Mouse (Mus musculus): ENCODE measurements around the gene Vmn1r183. TPM values are rescaled to one million over a fixed set of nuclear protein-coding genes. Genes with fewer than 3 reads are reported as not detected.
"Not testable (repeated sequence)": the region's sequence is repeated elsewhere in the genome, so short reads cannot be mapped to it uniquely, and the experiment has no call there.

The Vmn1r183 gene
- under 1 TPM in 1 of 3 experiments, not detected in 2; 0.04 TPM for polyA plus RNA-seq (2017; shearing (Covaris generic))

- ATAC-seq, result no peak
These were observed at the start of gene Vmn1r183 for GRCm38 (mm10) chr7:24052660-24053304. Gene Vmn1r183 (plus strand): TSS chr7:24053254.

GRCm38 (mm10) chr7:24074424-24074823, 21.4 kb downstream of the Vmn1r183 start:
- ATAC-seq, result not testable (repeated sequence)

GRCm38 (mm10) chr7:24081634-24082431, 28.8 kb downstream of the Vmn1r183 start, which contains the start of gene Zfp180:
Gene Zfp180 (plus strand): TSS chr7:24081924.
- peak; percentile 92 for ATAC-seq

GRCm38 (mm10) chr7:24082457-24083235, 29.6 kb downstream of the Vmn1r183 start:
- peak; percentile 11 for ATAC-seq

GRCm38 (mm10) chr7:24086871-24087270, 33.8 kb downstream of the Vmn1r183 start:
- ATAC-seq, result no peak

DNA sequence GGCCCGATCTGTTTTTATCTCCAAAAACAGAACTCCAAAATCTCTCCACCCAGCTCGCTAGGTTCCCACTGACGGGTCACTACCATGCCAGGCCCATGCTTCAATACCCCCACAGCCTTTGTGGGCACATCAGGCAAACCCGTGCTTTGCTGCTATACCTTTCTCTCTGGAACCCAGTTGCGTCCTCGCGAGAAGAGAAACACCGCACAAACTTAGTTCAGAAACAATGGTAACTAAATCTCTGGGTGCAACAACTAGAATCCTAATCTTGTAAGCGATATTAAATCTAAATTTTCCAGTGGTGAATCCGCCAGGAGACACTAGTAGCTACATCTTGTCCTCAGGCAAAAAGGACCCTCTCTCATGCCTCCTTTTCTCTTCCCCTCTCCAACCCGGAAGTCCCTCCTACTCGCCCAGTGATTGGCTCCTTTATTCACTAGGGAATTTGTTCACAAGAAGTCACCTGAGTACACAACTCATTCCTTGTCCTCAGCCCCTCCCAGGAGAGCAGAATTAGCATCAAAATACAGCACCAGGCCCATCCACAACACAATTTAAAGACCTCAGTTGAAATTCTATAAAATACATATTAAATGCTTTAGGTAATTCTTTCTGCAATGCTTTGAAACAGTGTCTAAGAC, 34.6 kb downstream of the Vmn1r183 start:
- ATAC-seq, result no peak

DNA sequence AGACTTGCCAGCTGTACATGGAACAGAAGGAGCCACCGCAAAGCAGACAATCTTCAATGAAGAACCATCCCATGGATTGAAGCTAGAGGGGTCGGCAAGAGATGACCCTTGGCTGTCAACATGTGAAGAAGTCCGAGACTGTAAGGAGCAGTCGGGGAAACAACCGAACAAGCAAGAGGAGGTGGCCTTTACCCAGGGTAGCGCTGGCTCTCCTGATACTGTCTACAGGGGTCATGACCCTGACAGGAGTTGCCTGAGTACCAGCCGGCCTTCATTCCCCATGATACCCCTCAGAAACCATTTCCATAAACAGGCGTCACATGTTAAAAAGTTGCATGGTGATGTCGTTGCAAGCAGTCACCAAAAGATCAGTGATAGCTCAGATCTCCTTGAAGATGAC, 51.3 kb downstream of the Vmn1r183 start:
- ATAC-seq, result no peak

DNA sequence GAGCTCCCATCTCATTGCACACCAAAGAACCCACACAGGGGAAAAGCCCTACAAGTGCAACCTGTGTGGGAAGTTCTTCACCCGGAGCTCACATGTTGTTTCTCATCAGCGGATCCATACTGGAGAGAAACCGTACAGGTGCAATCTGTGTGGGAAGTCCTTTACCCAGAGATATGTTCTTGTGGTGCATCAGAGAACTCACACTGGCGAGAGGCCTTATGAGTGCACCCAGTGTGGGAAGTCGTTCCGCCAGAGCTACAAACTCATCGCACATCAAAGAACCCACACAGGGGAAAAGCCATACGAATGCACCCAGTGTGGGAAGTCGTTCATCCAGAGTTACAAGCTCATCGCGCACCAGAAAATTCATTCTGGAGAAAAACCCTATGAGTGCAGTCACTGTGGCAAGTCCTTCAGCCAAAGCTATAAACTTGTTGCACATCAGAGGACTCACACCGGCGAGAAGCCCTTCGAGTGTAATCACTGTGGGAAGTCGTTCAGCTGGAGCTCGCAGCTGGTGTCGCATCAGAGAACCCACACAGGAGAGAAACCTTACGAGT, 52.2 kb downstream of the Vmn1r183 start:
- ATAC-seq, result no peak

- ATAC-seq, result no peak
These were observed 57.8 kb downstream of the Vmn1r183 start for GRCm38 (mm10) chr7:24110839-24111238.

- ATAC-seq, result no peak
These were observed 58.7 kb downstream of the Vmn1r183 start for GRCm38 (mm10) chr7:24111772-24112155.

DNA sequence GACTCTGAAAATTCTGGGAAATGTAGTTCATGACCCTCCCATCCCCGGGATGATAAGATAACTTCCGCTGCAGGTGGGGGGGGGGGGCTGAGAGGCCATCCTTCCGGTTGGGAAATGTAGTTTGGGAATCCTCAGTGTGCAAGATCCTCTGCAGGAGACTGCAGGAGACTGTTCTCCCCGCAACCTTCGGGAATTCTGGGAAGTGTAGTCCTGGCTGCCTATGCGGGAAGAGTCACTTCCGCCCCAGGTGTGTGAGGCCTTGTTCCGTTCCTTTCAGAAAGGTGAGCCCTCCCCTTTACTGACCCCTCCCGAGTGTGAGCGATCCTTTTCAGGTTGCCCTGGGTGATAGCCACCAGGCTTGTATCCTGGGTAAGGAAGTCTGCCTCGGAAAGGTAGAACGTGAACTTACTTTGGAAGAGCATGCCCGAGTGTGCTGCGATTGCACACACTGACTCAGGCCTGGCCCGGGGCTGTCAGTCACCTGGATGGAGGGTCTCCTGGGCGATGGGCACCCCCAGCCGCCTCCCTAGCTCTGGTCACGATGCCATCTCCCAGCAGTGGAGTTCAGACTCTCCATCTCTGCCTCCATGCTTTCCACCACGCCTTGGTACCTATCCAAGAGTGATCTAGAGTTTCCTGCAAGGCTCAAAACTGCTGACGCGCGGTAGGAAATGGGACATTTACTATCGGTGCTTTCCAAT, 59.3 kb downstream of the Vmn1r183 start, which contains the start of gene Zfp112:
Zfp112 (plus strand) TSS at position 159 of the 701 bp plus-strand sequence.
- ATAC-seq, result no peak

GRCm38 (mm10) chr7:24113001-24113400, 59.9 kb downstream of the Vmn1r183 start:
- ATAC-seq, result no peak

Other genes with a start within 250 kb of the Vmn1r183 start
- gene Vmn1r175, start 242.6 kb upstream of the Vmn1r183 start, polyA plus RNA-seq (2017; shearing (Covaris generic)), result not detected
- not detected for gene Vmn1r176, start 215.9 kb upstream of the Vmn1r183 start, polyA plus RNA-seq (2017; shearing (Covaris generic))
- gene Vmn1r177, start 186.8 kb upstream of the Vmn1r183 start, polyA plus RNA-seq (2017; shearing (Covaris generic)), result not detected
- not detected for gene Vmn1r178, start 161.2 kb upstream of the Vmn1r183 start, polyA plus RNA-seq (2017; shearing (Covaris generic))
- gene Vmn1r179, start 126.3 kb upstream of the Vmn1r183 start, polyA plus RNA-seq (2017; shearing (Covaris generic)), result not detected
- gene Vmn1r180, start 102.6 kb upstream of the Vmn1r183 start, polyA plus RNA-seq (2017; shearing (Covaris generic)), result not detected
- gene Vmn1r181, start 78.6 kb upstream of the Vmn1r183 start, polyA plus RNA-seq (2017; shearing (Covaris generic)), result not detected
- not detected for gene V1rd19, start 51.6 kb upstream of the Vmn1r183 start, polyA plus RNA-seq (2017; shearing (Covaris generic))
- 10 to 100 TPM; 13.6 to 19.9 (median 17.2) TPM for gene Zfp180, start 28.7 kb downstream of the Vmn1r183 start, polyA plus RNA-seq (2017; shearing (Covaris generic))
- 1 to 10 TPM in 1 of 3 experiments, under 1 TPM in 2; 0.44 to 1.1 (median 0.58) TPM for gene Zfp112, start 59.1 kb downstream of the Vmn1r183 start, polyA plus RNA-seq (2017; shearing (Covaris generic))
- 10 to 100 TPM; 14.7 to 18.5 (median 16.5) TPM for gene Zfp235, start 80.9 kb downstream of the Vmn1r183 start, polyA plus RNA-seq (2017; shearing (Covaris generic))
- gene Zfp114, start 121.8 kb downstream of the Vmn1r183 start, polyA plus RNA-seq (2017; shearing (Covaris generic)), result 1 to 10 TPM in 2 of 3 experiments, under 1 TPM in 1; 0.75 to 2.1 (median 1.2) TPM
- 1 to 10 TPM; 1.2 to 1.3 (median 1.3) TPM for gene Zfp111, start 158.2 kb downstream of the Vmn1r183 start, polyA plus RNA-seq (2017; shearing (Covaris generic))
- gene Zfp109, start 184.3 kb downstream of the Vmn1r183 start, polyA plus RNA-seq (2017; shearing (Covaris generic)), result 1 to 10 TPM; 1.4 to 2.3 (median 1.8) TPM
- under 1 TPM in 1 of 3 experiments, not detected in 2; 0.29 TPM for gene Zfp108, start 201.5 kb downstream of the Vmn1r183 start, polyA plus RNA-seq (2017; shearing (Covaris generic))
- 1 to 10 TPM; 2.1 to 2.3 (median 2.2) TPM for gene Zfp93, start 217.2 kb downstream of the Vmn1r183 start, polyA plus RNA-seq (2017; shearing (Covaris generic))
- gene Zfp61, start 248.0 kb downstream of the Vmn1r183 start, polyA plus RNA-seq (2017; shearing (Covaris generic)), result 10 to 100 TPM; 10.4 to 20.6 (median 19.0) TPM